Mouse (Mus musculus): ENCODE measurements around the gene Trim54. TPM values are rescaled to one million over a fixed set of nuclear protein-coding genes. Genes with fewer than 3 reads are reported as not detected.

Gene Trim54
- polyA plus RNA-seq, 1 experiment from 2014 or later: not detected

DNA sequence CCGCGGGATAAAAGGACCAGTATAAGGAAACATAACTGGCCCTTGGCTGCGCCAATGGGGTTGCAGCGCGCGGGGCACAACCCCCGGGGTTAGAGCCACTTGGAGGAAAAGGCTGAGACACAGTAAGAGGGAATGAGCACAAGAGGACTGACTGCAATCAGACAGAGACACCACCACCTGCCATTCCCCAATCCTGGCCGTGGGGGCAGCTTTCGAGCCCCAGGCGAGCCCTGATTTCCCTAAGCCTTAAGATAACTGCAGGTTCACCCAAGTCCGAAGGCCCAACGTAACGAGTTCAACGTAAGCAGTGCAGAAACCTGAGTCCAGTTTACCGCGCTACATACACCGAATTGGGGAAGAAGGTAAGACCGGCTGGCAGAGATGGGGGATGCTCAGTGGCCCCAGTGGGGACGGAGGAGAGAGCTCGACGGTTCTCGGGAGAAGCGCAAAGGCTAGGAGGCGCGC, 62.8 kb downstream of the Trim54 start:
- Histone ChIP-seq H3K27ac (peak overlapping the region; percentile 96), H3K9me3 (no peaks in the 10 kb centered on the region), H3K4me1 (replicated peaks) (peaks cover 13% of the 10 kb centered on the region), H3K4me3 (peak overlapping the region; percentile 84), H3K36me3 (peaks cover 26% of the 10 kb centered on the region), H3K27me3 (ENCODE audit: insufficient read depth, poor library complexity, severe bottlenecking) (no peaks in the 10 kb centered on the region)
- WGBS: 0% methylated on average over 25 of the region's 25 CpGs
- peak; percentile 48 for DNase-seq (ENCODE audit: low spot score)

DNA sequence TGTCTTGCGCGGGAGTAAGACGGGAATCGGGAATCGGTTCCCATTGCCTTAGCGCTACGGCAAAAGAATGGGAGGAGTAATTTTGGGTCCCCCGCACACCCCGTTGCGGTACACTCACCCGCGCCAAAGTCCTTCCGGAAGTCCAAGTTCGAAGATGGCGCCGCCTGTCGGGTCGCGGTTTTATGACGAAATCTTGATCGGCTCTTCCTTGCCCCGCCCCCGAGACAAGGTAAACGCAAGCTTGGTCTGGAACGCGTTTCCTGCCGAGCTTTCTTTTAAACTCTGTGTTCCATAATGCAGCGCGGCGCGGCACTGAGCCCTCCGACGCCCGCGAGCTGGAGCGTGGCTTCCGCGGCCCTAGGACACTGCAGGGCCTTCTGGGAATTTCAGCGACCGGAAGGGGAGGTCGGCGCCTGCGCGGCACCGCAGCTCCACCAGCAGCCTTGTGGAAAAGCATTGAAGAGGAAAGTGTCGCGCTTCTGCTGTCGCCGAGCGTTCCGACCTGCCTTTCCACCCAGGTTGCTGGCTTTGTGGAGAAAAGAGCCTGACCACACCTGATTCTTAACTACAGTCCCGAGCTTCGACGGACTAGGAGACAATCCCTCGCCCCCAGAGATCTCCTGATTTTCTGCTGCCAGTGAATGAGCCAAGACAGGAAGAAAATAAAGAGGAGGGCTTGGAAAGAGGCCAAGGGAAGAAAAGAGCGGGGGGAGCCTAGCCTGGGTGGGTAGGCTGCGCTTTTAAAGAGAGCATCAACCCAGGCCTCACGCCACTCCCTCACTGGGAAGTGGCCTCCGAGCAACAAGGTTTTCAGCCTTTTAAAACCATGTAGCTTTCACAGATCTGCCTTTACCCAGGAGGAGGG, 63.5 kb downstream of the Trim54 start, which contains the start of the genes Gm29609 and Gtf3c2:
Gm29609 (minus strand) TSS at position 146 of the 865 bp plus-strand sequence.
Gtf3c2 (minus strand) TSS at position 379 of the 865 bp plus-strand sequence.
- no peaks in the 10 kb centered on the region for H3K9me3 ChIP-seq
- peak within 1 kb of the TSS; percentile 96 for H3K27ac ChIP-seq
- H3K36me3 ChIP-seq: peaks cover 19% of the 10 kb centered on the region; the same call in 1 of the 2 replicates
- WGBS: under 1% methylated on average over 59 of the region's 59 CpGs
- peaks cover 13% of the 10 kb centered on the region for H3K4me1 ChIP-seq (replicated peaks)
- no peaks in the 10 kb centered on the region for H3K27me3 ChIP-seq (ENCODE audit: insufficient read depth, poor library complexity, severe bottlenecking)
- peak within 1 kb of the TSS; percentile 84 for H3K4me3 ChIP-seq
- DNase-seq (ENCODE audit: low spot score): peak; percentile 93

DNA sequence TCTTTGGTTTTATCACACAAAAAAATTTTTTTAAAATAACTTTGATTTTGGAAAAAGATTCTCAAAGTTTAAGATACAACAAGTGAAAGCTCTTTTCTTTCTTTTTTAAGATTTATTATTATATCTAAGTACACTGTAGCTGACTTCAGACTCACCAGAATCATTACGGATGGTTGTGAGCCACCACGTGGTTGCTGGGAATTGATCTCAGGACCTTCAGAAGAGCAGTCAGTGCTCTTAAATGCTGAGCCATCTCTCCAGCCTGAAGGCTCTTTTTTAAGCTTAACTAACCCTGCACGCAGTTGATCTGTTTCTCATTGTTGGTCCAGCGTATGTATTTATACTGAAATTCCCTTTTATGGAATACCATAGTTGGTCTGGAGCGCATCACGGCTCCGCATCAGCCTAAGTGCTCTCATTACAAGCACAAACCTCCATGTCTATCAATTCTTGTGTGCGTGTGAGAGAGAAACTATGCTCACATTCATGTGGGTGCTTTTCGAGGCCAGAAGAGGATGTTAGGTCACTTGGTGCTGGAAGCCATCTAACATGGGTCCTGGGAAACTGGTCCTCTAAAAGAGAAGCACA, 64.8 kb downstream of the Trim54 start:
- H3K4me1 ChIP-seq (replicated peaks): peaks cover 13% of the 10 kb centered on the region
- H3K9me3 ChIP-seq: no peaks in the 10 kb centered on the region
- H3K27ac ChIP-seq: no peak overlapping the region
- H3K4me3 ChIP-seq: peak overlapping the region; percentile 84
- DNase-seq (ENCODE audit: low spot score): no peak
- WGBS: 93% methylated on average over 9 of the region's 9 CpGs
- H3K36me3 ChIP-seq: peaks cover 14% of the 10 kb centered on the region; the same call in 1 of the 2 replicates
- H3K27me3 ChIP-seq (ENCODE audit: insufficient read depth, poor library complexity, severe bottlenecking): no peaks in the 10 kb centered on the region

DNA sequence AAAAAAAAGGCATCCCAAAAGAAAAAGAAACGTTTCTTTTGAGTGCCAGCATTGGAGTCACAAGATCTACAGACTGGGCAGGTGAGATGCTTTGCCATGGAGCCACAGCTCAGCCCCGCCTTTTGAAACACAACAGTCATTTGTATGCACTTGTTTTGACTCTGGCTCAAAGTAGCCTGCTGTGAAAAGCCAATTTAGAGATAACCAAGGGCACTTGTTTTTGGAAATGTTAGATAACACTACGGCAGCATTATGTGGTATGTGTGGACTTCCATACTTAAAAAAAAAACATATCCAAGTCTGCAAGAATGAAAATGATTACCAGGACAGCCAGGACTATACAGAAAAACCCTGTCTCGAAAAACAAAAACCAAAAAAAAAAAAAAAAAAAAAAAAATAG, 67.2 kb downstream of the Trim54 start:
- peaks cover 23% of the 10 kb centered on the region for H3K36me3 ChIP-seq
- H3K9me3 ChIP-seq: no peaks in the 10 kb centered on the region
- DNase-seq (ENCODE audit: low spot score): no peak
- no peak overlapping the region for H3K4me3 ChIP-seq
- H3K27ac ChIP-seq: no peak overlapping the region
- no peaks in the 10 kb centered on the region for H3K27me3 ChIP-seq (ENCODE audit: insufficient read depth, poor library complexity, severe bottlenecking)
- peaks cover 11% of the 10 kb centered on the region for H3K4me1 ChIP-seq (replicated peaks)
- 70% methylated on average over 4 of the region's 4 CpGs for WGBS

Other genes starting within 250 kb of the Trim54 start
- 64.0 and 67.6 TPM in 2 replicates for gene Tmem214, start 248.7 kb upstream of the Trim54 start, polyA plus RNA-seq (2016; fragmentation: Nextera tagmentation; extraction: Ambion mirVana)
- gene Agbl5, start 228.0 kb upstream of the Trim54 start, polyA plus RNA-seq (2016; fragmentation: Nextera tagmentation; extraction: Ambion mirVana): 18.4 and 24.2 TPM in 2 replicates
- gene Ost4, start 208.9 kb upstream of the Trim54 start, polyA plus RNA-seq (2016; fragmentation: Nextera tagmentation; extraction: Ambion mirVana): 405 and 407 TPM in 2 replicates
- 85.1 and 87.4 TPM in 2 replicates for gene Emilin1, start 203.3 kb upstream of the Trim54 start, polyA plus RNA-seq (2016; fragmentation: Nextera tagmentation; extraction: Ambion mirVana)
- 7.2 and 8.0 TPM in 2 replicates for gene Khk, start 195.3 kb upstream of the Trim54 start, polyA plus RNA-seq (2016; fragmentation: Nextera tagmentation; extraction: Ambion mirVana)
- 3.7 and 6.7 TPM in 2 replicates for gene Cgref1, start 171.1 kb upstream of the Trim54 start, polyA plus RNA-seq (2016; fragmentation: Nextera tagmentation; extraction: Ambion mirVana)
- gene Preb, start 156.4 kb upstream of the Trim54 start, polyA plus RNA-seq (2016; fragmentation: Nextera tagmentation; extraction: Ambion mirVana): 147 and 152 TPM in 2 replicates
- not detected in 2 replicates for gene Tcf23, start 148.1 kb upstream of the Trim54 start, polyA plus RNA-seq (2016; fragmentation: Nextera tagmentation; extraction: Ambion mirVana)
- gene Atraid, start 68.4 kb upstream of the Trim54 start, polyA plus RNA-seq (2016; fragmentation: Nextera tagmentation; extraction: Ambion mirVana): 86.2 and 110 TPM in 2 replicates
- 8.1 and 10.1 TPM in 2 replicates for gene Slc5a6, start 67.8 kb upstream of the Trim54 start, polyA plus RNA-seq (2016; fragmentation: Nextera tagmentation; extraction: Ambion mirVana)
- gene Cad, start 61.9 kb upstream of the Trim54 start, polyA plus RNA-seq (2016; fragmentation: Nextera tagmentation; extraction: Ambion mirVana): 43.5 and 55.9 TPM in 2 replicates
- not detected in 2 replicates for gene Dnajc5g, start 10.4 kb upstream of the Trim54 start, polyA plus RNA-seq (2016; fragmentation: Nextera tagmentation; extraction: Ambion mirVana)
- gene Slc30a3, start 8.5 kb upstream of the Trim54 start, polyA plus RNA-seq (2016; fragmentation: Nextera tagmentation; extraction: Ambion mirVana): 2.1 and 9.3 TPM in 2 replicates
- not detected in 2 replicates for gene Ucn, start 22.1 kb downstream of the Trim54 start, polyA plus RNA-seq (2016; fragmentation: Nextera tagmentation; extraction: Ambion mirVana)
- 59.2 and 60.7 TPM in 2 replicates for gene Mpv17, start 37.5 kb downstream of the Trim54 start, polyA plus RNA-seq (2016; fragmentation: Nextera tagmentation; extraction: Ambion mirVana)
- gene Gm29609, start 63.2 kb downstream of the Trim54 start, polyA plus RNA-seq (2016; fragmentation: Nextera tagmentation; extraction: Ambion mirVana): 0.80 and 0.89 TPM in 2 replicates
- gene Gtf3c2, start 63.4 kb downstream of the Trim54 start, polyA plus RNA-seq (2016; fragmentation: Nextera tagmentation; extraction: Ambion mirVana): 105 and 118 TPM in 2 replicates
- gene Snx17, start 76.5 kb downstream of the Trim54 start, polyA plus RNA-seq (2016; fragmentation: Nextera tagmentation; extraction: Ambion mirVana): 128 and 138 TPM in 2 replicates
- 85.2 and 99.3 TPM in 2 replicates for gene Eif2b4, start 76.7 kb downstream of the Trim54 start, polyA plus RNA-seq (2016; fragmentation: Nextera tagmentation; extraction: Ambion mirVana)
- gene Zfp513, start 85.6 kb downstream of the Trim54 start, polyA plus RNA-seq (2016; fragmentation: Nextera tagmentation; extraction: Ambion mirVana): 12.7 and 15.0 TPM in 2 replicates
- gene Ppm1g, start 104.0 kb downstream of the Trim54 start, polyA plus RNA-seq (2016; fragmentation: Nextera tagmentation; extraction: Ambion mirVana): 172 and 197 TPM in 2 replicates
- gene Nrbp1, start 124.2 kb downstream of the Trim54 start, polyA plus RNA-seq (2016; fragmentation: Nextera tagmentation; extraction: Ambion mirVana): 151 and 159 TPM in 2 replicates
- 0.30 TPM in 1 of 2 replicates, not detected in the other for gene Gm9970, start 124.5 kb downstream of the Trim54 start, polyA plus RNA-seq (2016; fragmentation: Nextera tagmentation; extraction: Ambion mirVana)
- 3.9 and 6.7 TPM in 2 replicates for gene Krtcap3, start 135.0 kb downstream of the Trim54 start, polyA plus RNA-seq (2016; fragmentation: Nextera tagmentation; extraction: Ambion mirVana)
- 35.2 and 39.7 TPM in 2 replicates for gene Ift172, start 174.4 kb downstream of the Trim54 start, polyA plus RNA-seq (2016; fragmentation: Nextera tagmentation; extraction: Ambion mirVana)
- 47.3 and 55.6 TPM in 2 replicates for gene Fndc4, start 179.4 kb downstream of the Trim54 start, polyA plus RNA-seq (2016; fragmentation: Nextera tagmentation; extraction: Ambion mirVana)
- gene Gckr, start 180.7 kb downstream of the Trim54 start, polyA plus RNA-seq (2016; fragmentation: Nextera tagmentation; extraction: Ambion mirVana): 0.14 TPM in 1 of 2 replicates, not detected in the other

All from hindbrain, embryonic 10.5 days (tissue).